Mouse (Mus musculus): ENCODE results near the gene Hexim1. TPM values are rescaled to one million over a fixed set of nuclear protein-coding genes. Genes with fewer than 3 reads are reported as not detected.

Hexim1 gene
- polyA plus RNA-seq (2017; shearing (Covaris generic)) = 4.2 TPM

DNA sequence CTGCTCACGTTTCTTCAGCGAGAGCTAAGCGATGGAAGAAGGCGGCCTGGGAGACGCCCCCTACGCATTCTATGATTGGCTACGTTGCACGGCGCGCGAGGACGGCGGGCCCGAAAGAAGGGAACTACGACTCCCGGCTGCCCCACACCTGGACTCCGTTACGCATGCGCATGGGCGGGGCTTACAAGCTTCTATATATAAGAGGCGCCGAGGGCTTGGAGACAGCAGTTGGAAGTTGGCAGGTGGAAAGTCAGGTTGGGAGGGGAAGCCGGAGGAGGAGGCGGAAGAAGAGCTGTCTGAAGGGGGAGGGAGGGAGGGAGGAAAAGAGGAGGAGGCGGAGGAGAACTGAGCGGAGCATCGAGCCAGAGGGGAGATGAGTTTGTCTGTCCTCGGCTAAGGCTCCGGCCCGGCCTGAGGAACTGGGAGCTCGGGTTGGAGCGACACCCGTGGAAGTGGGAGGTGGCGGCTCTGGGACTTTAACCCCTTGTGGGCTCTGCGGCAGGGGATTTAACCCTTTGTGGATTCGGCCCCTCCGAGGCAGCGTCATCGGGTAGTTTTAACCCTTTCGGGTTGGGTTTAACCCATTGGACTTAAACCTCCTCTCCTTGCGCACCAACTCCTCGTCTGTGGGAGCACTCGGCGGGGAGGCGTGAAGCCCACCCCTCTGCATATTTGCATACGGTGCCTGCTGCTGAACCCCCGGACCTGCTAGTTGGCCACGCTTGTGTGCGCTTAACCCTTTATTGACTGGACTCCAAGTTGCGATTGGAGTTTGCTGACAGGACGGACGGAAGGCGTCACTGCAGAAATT is at the start of gene Hexim1:
Gene Hexim1, plus strand, starts transcription at position 224 of the 811 bp plus-strand sequence.

DNA sequence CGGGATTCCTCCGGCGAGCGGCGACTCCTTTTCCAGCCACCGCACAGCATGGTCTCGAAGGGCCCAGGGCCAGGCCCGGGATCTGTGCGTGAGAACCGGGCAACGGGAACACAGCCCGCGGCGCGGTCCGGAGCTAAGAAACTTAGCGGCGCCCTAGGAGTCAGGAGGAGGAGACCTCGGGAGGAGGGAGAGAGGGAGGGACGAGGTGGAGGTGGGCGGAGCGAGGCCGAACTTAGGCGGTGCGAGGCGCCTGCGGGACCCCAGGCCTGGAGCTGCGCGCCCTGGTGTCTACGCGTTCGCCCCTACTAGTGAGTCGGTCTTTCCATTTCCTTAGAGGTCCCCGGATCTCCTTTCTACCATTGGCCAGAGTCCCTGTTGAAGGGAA is 14.6 kb upstream of the Hexim1 start, which contains the start of the genes Plcd3 and Acbd4:
Gene Plcd3, minus strand, starts transcription at position 178 of the 385 bp plus-strand sequence.
Gene Acbd4, plus strand, starts transcription at position 202 of the 385 bp plus-strand sequence.

DNA sequence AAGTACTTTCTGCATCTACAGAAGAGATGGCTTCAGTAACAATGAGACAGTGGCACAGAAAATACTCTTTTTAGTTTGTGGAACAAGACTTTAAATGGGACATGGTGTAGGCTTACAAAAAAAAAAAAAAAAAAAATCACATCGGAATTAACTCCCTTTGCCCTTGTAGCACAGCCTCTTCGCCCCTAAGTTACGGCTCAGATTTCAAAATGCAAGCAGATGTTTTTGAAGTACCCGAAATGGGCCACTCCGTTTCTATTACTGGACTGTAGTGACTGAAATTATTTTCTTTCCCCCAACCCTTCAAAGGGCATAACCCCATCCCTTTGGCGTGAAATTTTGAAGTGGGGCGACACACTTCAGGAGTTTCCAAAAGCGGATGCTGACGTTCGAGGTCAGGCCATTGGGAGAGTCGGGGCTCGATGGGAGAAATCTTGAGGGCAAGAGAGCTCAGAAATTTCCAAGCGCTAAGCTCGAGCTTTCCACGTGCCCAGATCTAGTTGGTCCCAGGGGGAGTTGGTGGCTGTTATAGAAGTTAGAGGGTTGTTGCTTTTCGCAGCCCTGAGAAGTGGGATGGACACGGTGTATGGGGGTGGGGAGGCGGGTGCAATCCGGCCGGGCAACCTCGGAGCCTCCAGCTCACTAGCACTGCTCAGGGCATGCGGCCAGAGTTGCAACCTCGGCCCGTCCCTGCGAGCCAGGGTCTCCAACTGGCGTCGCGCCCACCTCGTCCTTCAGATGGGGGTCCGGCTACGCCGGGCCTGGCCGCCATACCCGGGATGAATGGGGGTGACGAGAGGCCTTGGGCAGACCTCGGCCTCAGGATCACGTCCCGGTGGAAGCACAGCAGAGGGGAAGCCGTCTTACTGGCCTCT is 15.9 kb downstream of the Hexim1 start, which contains the start of gene Hexim2:
Gene Hexim2, plus strand, starts transcription at position 729 of the 875 bp plus-strand sequence.

Other genes starting within 250 kb of the Hexim1 start
- gene Eftud2, start 235.2 kb upstream of the Hexim1 start, polyA plus RNA-seq (2017; shearing (Covaris generic)) = 161 TPM
- not detected for gene Ccdc103, start 235.0 kb upstream of the Hexim1 start, polyA plus RNA-seq (2017; shearing (Covaris generic))
- not detected for gene Fam187a, start 231.1 kb upstream of the Hexim1 start, polyA plus RNA-seq (2017; shearing (Covaris generic))
- gene Gfap, start 215.3 kb upstream of the Hexim1 start, polyA plus RNA-seq (2017; shearing (Covaris generic)) = not detected
- 1.4 TPM for gene Kif18b, start 191.1 kb upstream of the Hexim1 start, polyA plus RNA-seq (2017; shearing (Covaris generic))
- gene C1ql1, start 169.5 kb upstream of the Hexim1 start, polyA plus RNA-seq (2017; shearing (Covaris generic)) = not detected
- gene Nmt1, start 88.0 kb upstream of the Hexim1 start, polyA plus RNA-seq (2017; shearing (Covaris generic)) = 75.3 TPM
- 26.3 TPM for gene Dcakd, start 87.9 kb upstream of the Hexim1 start, polyA plus RNA-seq (2017; shearing (Covaris generic))
- gene Plcd3, start 14.6 kb upstream of the Hexim1 start, polyA plus RNA-seq (2017; shearing (Covaris generic)) = not detected
- gene Acbd4, start 14.5 kb upstream of the Hexim1 start, polyA plus RNA-seq (2017; shearing (Covaris generic)) = 48.3 TPM
- gene Hexim2, start 16.2 kb downstream of the Hexim1 start, polyA plus RNA-seq (2017; shearing (Covaris generic)) = 5.3 TPM
- gene Fmnl1, start 54.9 kb downstream of the Hexim1 start, polyA plus RNA-seq (2017; shearing (Covaris generic)) = 229 TPM
- gene 1700023F06Rik, start 92.3 kb downstream of the Hexim1 start, polyA plus RNA-seq (2017; shearing (Covaris generic)) = not detected
- not detected for gene Spata32, start 102.2 kb downstream of the Hexim1 start, polyA plus RNA-seq (2017; shearing (Covaris generic))
- 36.7 TPM for gene Map3k14, start 151.2 kb downstream of the Hexim1 start, polyA plus RNA-seq (2017; shearing (Covaris generic))
- 107 TPM for gene Arhgap27, start 247.5 kb downstream of the Hexim1 start, polyA plus RNA-seq (2017; shearing (Covaris generic))